Mouse (Mus musculus) NIH3T3 (cell line): Measurements from ENCODE around the gene Vdr.
A peak's percentile ranks its signal among the peaks of the same experiment; 100 is the strongest.

Source experiments
- DNase-seq: peaks from one replicate; pipeline ENCODE4 v3.0.0-alpha.2; 2012; ENCODE audit warnings: low read depth

Vdr gene

DNA sequence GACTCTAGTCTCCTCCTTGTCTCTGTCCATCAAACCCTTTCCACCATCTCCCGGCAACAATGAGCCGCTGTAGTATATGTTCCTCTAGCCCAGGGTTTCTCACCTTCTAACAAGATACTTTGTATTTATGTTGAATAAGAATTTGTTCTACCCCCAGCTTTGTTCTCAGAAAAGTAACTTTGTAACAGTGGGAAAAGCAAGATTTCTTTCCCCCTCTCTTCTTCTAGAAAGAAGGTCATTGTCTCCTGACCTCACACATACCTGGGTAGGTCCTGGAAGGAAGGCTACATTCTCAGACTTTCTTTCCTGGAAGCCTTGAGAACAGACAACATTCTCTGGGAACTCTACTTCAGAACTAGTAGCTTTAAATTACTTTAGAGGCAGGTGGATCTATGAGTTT is at the start of gene Vdr:
Vdr (minus strand) TSS at position 101 of the 400 bp plus-strand sequence.
- no peak for DNase-seq

GRCm38 (mm10) chr15:97956416-97956815 is 46.0 kb upstream of the Vdr start:
- DNase-seq, result peak; percentile 31

GRCm38 (mm10) chr15:97955742-97956141 is 45.3 kb upstream of the Vdr start:
- no peak for DNase-seq

DNA sequence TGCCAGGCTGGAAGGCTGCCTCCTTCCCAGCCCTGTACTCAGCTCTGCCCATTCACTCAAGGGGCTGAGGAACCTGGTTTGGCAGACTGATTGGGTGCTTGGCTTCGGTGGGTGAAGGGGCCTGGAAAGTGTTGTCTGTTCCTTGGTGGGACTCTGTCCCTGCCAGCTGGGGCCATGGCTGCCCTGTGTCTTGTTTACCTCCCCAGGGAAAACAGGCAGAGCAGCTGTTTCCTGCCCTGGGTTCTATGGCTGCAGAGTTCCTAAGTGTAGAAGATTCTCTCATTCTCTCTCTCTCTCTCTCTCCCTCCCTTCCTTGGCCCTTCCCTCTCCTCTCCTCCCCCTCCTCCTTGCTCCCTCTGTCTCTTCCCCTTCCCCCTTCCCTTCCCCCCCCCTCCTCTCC is 44.9 kb upstream of the Vdr start:
- DNase-seq, result no peak

DNA sequence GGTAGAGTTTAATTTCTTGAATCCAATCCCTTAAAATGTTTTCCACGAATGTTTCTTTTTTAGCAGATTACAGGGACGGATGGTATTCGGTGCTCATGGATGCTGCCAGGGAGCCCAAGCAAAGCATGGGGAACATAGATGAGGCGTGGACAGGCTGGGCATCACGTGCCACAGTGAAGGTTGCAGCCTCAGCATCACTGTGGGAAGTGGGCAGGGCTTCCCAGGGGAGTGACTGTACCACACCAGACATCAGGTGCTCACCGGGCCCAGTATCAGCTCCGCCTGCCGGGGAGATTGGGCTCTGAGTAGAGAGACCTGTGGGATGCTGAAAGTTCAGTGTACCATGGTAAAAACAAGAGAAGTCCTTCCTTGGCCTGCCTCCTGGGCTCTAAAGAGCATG is 44.2 kb upstream of the Vdr start:
- DNase-seq, result no peak

GRCm38 (mm10) chr15:97952889-97953189 is 42.4 kb upstream of the Vdr start:
- no peak for DNase-seq

- DNase-seq, result peak; percentile 85
Observed at GRCm38 (mm10) chr15:97952137-97952888, 41.9 kb upstream of the Vdr start.

DNA sequence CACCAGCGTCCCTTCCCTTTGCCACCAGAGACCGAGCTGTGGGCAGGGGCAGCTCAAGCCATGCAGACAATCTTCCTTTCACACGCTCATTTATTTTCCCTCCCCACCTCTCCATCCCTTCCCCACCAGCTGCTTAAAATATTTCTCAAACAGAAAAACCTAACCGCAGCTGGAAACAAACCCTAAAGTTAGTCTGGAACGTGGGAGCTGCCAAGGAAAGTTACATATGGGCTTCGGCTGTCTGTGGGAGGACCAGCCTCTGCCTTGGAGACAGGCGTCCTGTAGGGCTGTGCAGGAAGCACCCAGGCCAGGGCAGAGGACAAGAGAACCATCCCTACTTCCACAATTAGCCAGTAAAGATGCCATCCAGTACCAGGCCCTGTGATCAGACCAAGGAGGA is 39.8 kb upstream of the Vdr start:
- peak; percentile 52 for DNase-seq

DNA sequence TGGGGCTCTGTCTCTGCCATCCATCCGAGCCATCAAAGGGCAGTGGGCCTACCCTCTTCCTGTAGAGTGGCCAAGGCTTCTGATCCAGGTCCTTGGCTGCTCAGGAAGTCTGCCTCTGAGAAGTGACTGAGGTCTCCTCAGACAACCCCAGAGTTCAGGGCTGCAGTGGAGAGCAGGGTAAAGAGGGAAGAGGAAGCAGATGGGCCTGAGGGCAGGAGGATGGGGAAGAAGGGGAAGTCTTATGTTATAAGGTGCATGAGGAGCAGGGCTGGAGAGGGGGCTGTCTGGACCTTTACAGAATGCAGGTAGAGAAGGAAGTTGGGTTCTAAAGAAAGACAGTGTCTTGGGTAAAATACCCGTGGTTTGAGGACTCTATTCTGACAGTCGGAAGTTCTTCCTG is 39.3 kb upstream of the Vdr start:
- DNase-seq, result no peak

- peak; percentile 41 for DNase-seq
Observed at GRCm38 (mm10) chr15:97948720-97949119, 38.3 kb upstream of the Vdr start.

- DNase-seq, result no peak
Observed at GRCm38 (mm10) chr15:97945656-97946315, 35.4 kb upstream of the Vdr start.

- no peak for DNase-seq
Observed at GRCm38 (mm10) chr15:97944919-97945574, 34.6 kb upstream of the Vdr start.

DNA sequence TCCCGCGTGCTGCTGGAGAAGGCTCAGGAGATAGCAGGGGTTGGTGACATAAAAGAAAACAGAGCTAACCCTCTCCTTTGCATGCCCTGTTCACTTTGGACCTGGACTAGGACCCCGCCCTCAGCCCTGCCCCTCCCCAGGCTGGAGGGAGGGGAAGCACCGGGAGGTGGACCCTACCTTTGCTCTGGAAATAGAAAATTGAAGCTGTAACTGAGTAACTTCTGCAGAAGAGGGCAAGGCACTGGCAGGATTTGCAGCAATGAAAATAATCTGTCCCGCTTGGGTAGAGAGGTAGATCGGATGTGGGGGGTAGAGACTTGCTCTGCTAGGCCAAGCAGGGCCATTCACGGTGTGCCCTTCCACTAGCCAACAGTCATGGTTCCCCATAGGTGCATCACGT is 32.9 kb upstream of the Vdr start:
- no peak for DNase-seq

GRCm38 (mm10) chr15:97942538-97942937 is 32.1 kb upstream of the Vdr start:
- no peak for DNase-seq

- no peak for DNase-seq
Observed at GRCm38 (mm10) chr15:97941306-97941705, 30.9 kb upstream of the Vdr start.

GRCm38 (mm10) chr15:97940088-97940487 is 29.7 kb upstream of the Vdr start:
- no peak for DNase-seq

DNA sequence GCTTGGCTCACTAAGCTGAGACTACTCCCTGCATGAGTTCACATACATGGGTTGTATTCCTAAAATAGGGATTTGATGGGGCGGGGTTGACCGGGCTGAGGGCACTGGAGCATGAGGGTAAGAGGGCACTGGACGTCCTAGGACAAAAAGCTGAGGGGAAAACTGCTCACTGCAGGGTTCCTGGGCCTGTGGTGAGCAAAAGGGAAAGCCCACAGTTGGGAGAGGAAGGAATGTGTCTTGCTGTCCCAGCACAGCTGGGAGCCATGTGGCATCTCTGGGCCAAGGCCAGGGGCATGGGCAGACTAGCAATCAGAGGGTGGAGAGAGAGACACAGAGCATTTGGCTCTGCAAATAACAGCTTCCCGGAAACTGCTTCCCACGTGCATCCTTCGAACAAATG is 28.1 kb upstream of the Vdr start:
- peak; percentile 59 for DNase-seq

DNA sequence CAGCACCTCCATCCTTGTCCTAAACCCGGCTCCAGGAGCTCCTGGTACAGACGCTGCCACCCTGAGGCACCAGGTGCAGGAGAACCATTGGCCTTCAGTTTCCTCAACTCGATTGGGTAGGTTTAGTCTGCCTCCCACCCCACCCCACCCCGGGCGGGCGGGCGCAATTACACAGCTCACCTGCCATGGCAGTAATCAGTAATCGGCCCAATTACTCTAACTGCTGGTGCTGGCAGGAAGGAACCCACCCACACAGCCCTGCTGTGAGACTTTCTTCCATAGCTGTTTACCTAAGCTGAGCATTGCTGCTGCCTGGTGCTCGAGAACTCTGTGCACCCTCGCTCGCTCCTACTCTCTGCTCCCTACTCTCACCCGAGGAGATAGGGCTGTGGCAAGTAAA is 22.0 kb upstream of the Vdr start:
- no peak for DNase-seq

DNA sequence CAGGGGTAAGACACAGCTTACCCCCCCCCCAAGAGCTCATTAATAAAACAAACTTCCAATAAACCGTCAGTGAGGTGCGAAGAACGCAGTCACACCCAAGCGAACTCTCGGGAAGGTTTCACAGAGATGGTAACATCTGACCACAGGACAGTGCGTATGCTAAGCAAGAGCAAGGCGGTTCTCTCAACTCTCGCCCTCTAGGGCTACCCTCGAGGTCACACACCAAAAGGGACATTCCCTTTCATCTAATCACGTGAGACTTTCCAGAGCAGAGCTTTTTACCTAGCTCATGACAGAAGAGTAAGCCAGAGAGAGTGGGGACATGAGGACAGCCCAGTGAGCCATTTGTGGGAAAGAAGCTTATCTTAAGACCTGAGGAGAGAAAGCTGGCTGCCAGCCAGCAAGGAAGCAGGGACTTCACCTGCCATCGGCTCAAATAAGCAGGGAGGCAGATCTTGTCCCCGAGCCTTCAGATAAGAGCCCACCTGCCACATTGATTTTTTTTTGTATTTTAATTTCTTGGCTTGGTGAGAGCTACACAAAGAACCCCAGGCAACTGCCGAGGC is 18.9 kb upstream of the Vdr start:
- DNase-seq, result no peak

- DNase-seq, result no peak
Observed at GRCm38 (mm10) chr15:97927821-97928220, 17.4 kb upstream of the Vdr start.

GRCm38 (mm10) chr15:97927018-97927417 is 16.6 kb upstream of the Vdr start:
- DNase-seq, result no peak

GRCm38 (mm10) chr15:97922421-97922820 is 12.0 kb upstream of the Vdr start:
- peak; percentile 70 for DNase-seq

DNA sequence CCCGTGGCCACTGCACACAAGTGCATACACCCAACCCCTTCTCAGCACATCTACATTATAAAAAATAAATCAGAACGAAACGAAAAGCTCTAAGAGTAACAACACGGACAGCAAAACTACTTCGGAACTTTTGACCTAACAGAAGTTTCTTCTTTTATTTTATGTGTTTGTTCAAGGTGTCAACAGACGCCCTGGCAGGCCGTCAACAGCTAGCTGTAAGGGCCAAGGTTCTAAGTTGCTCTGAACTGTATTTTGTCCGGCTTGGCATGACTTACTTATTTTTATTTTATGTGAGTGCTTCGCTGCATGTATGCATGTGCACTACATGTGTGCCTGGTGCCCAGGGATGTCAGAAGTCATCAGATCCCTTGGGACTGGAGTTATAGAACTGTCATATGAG is 11.4 kb upstream of the Vdr start:
- peak; percentile 56 for DNase-seq
